Mouse (Mus musculus) cerebellum, postnatal 36 days (tissue): ENCODE data around the gene Khsrp.

ENCODE experiments used
- DNase-seq, 2 experiments: peaks; one replicate each; pipeline ENCODE4 v3.0.0; 2021 to 2022; ENCODE audit warnings: mixed read lengths in 2 of 2

Khsrp gene

DNA sequence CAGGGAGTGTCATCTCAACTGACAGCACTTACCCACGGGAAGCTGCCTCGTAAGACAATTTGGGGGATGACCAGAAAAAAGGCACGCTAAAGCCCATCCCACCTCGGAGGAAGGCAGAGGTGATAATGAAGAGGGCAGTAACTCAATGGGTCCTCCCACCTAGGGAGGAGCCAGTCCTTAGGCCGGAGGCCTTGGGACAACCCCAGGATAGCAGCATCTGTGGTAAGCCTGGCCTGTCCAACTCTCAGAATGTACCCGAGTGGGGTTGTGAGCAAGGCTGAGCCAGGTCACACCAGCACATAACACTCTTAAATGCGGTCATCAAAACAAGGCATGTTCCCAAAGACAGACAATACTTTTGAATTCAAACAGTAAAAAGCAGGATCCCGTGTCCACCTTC is 1.6 kb downstream of the Khsrp start:
- DNase-seq: no peak

- DNase-seq: no peak
Observed at GRCm38 (mm10) chr17:57027471-57027870, 3.9 kb downstream of the Khsrp start.

- DNase-seq: no peak
Observed at GRCm38 (mm10) chr17:57020960-57021359, 10.4 kb downstream of the Khsrp start.

DNA sequence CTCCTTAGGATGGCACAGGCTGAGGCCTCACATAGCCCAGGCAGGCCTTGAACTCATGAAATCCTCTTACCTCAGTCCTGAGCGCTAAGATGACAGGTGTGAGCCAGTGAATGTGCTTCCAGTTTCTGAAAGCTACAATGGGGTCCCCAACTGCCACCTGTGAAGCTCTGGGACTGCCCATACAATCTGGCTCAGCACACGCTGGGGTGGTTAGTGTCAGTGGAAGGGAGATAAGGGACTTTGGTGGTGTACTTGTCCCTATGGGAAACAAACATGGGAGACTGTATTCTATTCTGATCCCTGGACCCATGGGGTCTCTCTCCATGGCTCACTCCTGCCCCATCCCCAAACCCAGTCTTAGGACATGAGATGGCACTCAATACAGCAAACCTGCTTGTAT is 11.6 kb downstream of the Khsrp start:
- no peak for DNase-seq

DNA sequence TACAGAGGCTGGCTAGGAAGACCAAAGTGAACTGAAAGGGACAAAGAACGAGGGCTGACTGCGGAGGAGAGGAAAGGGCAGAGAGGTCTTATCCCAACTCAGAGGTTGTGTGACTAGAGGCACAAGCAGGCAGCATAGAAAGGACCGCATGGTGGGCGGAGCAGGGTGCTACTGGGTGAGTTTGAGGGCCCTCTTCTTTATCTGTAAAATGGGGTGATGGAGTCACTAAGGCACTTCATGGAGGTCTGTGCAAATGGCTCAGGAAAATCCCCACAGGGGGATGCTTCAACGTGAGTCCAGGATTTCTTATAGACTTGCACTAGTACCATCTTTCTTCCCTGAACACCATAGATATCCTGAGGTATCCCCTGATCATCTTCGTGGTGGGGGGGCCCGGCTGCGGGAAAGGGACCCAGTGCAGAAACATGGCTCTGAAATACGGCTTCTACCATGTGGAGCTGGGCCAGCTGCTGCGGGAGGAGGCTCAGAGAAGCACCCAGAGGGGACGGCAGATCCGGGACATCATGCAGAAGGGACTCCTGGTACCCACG is 19.0 kb downstream of the Khsrp start:
- DNase-seq: no peak

- peak; percentile 92 to 98 for DNase-seq
Observed at GRCm38 (mm10) chr17:57011236-57012141, 19.8 kb downstream of the Khsrp start, which contains the start of the genes Gtf2f1 and Gm17949. TSS of gene Gtf2f1 (minus strand) at chr17:57011288. TSS of gene Gm17949 (plus strand) at chr17:57011469.

GRCm38 (mm10) chr17:57010911-57011235 is 20.4 kb downstream of the Khsrp start:
- no peak for DNase-seq

DNA sequence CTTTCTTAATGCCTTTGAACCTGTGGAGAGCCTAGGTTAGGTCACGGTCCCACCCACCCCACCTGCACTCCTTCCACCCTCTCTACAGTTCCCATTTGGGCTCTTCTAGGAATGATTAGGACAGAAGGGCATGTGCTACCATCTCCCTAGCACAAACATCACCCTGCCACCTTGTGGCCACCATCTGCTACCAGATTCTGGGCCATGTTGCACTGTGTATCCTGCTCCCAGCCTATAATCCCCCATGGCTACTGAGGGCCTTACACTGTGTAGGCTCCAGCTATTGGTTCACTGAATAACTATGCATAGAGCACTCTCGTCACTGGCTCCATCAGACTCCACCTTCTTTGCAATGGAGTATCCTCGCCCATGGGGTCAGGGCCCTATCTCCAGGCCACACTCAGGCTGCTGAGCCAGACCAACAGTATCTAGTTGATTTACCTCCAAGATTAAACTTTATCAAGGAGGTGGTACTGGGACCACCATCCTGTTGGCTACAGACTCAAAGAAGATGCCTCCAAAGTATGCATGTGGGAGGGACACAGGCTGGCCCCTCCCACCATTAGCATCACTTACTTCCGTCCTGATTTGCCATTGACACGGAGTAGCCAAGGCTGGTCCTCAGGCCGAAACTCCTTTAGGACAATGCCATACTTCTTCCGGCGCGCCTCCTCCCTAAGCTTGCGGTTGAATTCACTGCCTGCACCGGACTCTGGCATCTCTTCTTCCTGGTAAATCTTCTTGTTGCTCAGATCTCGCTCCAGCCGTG is 24.0 kb downstream of the Khsrp start:
- no peak for DNase-seq

DNA sequence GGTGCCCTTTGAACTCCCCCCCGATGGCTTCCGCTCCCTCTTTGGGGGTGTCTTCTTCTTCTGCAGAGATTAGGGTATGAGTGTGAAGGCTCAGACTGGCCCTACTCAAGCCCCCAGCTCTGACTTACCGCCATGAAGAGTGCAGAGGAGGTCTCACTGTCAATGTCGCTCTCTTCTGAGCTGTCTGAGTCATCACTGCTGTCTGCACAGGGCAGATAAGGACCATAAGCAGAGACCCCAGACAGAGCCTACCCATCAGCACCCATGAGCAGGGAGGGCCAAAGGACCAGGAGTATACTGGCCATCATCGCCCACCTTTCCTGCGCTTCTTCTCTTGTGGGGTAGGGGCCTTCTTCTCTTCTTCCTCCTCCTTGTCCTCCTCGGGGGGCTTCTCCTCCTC is 27.3 kb downstream of the Khsrp start:
- DNase-seq: no peak

DNA sequence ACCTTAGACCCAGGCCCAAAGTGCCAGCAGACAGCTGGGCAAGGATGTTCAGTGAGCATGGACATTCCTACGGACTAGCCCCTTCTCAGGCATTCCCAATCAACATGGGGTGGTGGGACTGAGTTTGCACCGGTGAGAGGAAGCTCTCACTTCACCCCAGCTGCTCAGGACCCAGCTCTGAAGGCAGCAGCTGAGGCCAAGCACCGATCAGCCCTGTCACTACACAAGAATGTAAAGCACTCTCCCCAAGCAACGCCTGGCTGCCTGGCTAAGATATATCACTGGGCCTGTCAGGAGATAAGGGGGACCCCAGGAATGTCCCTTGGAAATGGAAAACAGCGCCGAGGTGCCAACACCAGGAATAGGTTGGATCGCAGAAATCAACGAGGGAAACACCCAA is 30.1 kb downstream of the Khsrp start:
- no peak for DNase-seq

DNA sequence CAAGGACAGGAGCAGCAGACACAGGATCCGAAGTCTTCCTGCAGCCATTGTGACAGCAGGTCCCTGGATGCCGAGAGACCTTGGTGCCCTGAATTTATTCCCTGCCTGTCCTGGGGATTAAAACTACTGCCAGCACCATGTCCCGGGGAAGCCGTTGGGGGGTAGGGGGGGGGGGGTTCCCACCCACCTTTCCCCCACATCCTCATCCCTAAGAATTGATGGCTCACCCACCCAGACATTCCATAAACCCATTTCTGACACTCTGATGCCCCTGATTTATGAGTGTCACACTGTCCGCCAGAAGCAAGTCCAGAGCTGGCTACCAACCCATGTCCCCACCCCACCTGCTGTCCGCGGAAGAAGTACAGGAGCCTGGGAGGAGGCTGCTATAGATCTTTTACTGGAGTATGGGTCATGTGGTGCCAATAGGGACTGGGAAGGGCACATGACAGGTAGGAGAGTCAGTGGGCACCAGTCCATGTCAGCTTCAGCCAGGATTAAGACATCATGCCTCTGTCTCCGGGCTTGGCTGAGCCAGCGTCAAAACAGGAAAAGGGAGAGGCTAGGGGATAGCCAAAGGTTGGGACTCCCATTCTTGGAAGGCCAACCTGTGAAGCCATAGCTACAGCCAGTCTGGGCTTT is 31.2 kb downstream of the Khsrp start, which contains the start of gene Pspn:
Pspn (minus strand) TSS at position 51 of the 642 bp plus-strand sequence.
- DNase-seq: no peak

DNA sequence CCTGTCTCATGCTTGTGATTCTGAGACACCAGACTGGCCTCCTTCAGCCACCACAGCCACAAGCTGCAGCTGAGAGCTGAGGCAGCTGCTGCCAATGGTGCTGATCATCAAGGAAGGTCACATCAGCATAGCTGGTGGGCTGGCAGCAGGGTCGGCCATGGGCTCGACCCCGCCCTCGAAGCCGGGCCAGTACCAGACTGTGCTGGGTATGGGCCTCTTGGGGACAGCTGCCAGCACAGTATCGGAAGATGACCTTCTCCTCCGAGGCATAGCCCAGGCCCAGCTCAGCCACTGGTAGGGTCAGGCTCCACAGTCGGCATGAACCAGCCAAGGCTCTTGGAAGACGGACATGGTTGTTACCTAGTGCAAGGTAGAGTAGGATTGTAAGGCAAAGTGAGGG is 31.9 kb downstream of the Khsrp start:
- DNase-seq: no peak

DNA sequence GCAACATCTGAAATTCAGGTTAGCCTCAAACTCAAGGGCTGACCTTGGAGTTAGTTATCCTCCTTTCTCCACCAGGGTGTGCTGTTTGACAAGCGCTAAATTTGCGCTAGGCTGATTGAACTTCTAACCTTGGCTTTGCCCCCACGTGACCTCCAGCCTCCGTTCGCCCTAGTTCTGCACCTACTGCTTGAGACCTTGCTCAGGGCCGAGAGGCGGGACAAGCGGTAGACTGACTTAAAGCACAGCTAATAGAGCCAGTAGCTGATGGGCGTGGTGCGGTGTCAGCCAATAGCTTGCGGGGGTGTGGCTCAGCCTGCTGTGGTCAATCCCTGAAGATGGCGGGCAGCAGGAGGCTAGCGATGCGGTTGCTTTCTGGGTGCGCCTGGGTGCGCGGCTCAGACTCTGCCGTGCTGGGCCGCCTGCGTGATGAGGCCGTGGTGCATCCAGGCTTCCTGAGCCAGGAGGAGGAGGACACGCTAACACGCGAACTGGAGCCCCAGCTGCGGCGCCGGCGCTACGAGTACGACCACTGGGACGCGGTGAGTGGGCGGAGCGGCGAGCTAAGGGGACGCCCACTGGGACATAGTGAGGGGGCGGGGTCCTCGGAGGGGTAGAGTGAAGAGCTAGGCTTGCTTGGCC is 34.2 kb downstream of the Khsrp start, which contains the start of gene Alkbh7:
Alkbh7 (plus strand) TSS at position 311 of the 639 bp plus-strand sequence.
- peak; percentile 92 to 93 for DNase-seq

DNA sequence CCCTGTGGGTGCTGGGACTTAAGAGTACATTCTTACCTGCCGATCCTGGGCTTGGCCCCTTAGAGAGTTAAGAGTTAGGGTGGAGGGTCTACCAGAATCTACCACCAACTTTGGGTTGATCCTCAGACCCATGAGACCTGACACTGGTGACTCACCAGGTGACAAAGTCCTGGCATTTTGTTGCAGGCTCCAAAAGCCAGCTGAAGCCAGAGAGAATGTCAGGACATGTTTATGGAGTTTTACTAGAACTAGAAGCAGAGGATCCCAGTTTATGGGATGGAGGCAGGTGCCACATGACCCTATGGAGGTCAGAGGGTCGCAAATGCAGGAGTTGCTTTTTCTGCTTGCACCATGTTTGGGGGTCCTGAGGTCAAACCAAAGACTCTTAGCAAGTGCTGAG is 34.8 kb downstream of the Khsrp start:
- no peak for DNase-seq

GRCm38 (mm10) chr17:56995046-56995445 is 36.3 kb downstream of the Khsrp start:
- no peak for DNase-seq

DNA sequence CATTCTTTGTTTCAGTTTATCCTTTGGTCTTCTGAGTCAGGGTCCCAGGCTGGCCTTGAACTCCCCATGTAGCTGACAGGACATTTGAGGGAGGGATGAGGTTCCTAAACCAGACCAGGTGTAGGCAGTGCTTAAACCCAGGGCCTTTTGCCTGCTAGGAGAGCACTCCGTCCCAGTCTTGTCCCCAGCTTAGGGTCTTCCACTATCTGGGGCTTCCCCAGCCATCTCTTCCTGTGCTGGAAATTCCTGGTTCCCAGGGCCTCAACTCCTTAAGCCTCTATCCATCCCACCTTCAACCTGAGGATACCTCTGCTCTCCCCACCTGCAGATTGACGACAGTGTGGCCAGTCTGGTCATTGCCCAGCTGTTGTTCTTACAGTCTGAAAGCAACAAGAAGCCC is 40.4 kb downstream of the Khsrp start:
- no peak for DNase-seq

DNA sequence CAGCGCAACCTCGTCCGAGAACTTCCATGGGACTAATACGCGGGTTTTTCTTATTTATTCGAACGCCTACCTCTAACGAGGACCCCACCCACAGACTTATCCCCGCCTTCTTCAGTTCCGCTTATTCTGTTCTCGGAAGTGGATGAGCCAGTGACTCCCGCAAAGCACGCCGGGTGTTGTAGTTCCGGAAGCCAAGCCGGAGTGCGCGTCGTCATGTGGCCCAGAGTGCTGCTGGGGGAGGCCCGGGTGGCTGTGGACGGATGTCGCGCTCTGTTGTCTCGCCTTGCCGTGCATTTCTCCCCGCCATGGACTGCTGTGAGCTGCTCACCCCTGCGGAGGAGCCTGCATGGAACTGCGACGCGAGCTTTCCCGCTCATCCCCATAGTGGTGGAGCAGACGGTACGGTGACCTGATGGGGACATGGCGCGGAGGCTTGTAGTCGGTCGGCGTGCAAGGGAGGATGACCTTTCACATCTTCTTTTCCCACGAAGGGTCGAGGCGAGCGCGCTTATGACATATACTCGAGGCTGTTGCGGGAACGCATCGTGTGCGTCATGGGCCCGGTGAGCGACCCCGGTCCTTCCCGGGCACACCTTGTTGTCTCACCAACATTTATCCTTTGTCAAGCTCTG is 41.1 kb downstream of the Khsrp start, which contains the start of gene Clpp:
Clpp (plus strand) TSS at position 191 of the 632 bp plus-strand sequence.
- peak; percentile 94 to 95 for DNase-seq

- peak; percentile 27 to 67 for DNase-seq
Observed at GRCm38 (mm10) chr17:56989467-56990114, 41.7 kb downstream of the Khsrp start.

GRCm38 (mm10) chr17:56988921-56989430 is 42.3 kb downstream of the Khsrp start:
- no peak for DNase-seq

DNA sequence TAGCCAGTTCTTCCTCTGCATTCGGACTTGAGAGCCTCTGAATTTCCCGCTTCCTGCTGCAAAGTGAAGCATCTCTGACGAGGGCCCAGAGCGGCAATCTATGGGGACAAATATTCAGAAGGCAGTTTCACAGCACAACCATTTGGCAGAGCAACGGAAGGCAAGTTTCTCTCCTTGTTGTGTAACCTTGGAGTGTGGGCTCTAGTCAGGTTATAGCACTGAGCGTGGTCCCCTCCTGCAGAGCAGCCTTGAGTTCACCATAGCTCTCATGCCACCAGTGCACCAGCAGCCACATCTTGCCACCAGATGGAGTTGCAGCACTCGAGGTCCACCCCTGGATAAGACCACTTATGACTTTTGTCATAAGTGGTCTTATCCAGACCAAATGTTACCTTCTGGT is 42.9 kb downstream of the Khsrp start:
- DNase-seq: no peak
